Mouse (Mus musculus) heart, embryonic 12.5 days (tissue): ENCODE data around the gene Tmigd1. TPM values are rescaled to one million over a fixed set of nuclear protein-coding genes. Genes with fewer than 3 reads are reported as not detected.
A peak's percentile ranks its signal among the peaks of the same experiment; 100 is the strongest.

ENCODE experiments used
- ATAC-seq: fragments of 200-750 bp; cut with Nextera tagmentation; 2 replicates; pipeline ENCODE4 v1.8.0; 2017; ENCODE audit warnings: moderate TSS enrichment, moderate library complexity; ENCODE audit not compliant: insufficient number of reproducible peaks, low FRiP score
- H3K27ac ChIP-seq: fragments of 300-500 bp; sonication (generic); 2 replicates; pipeline ENCODE4 v1.5.1; 2016; ENCODE audit warnings: mild to moderate bottlenecking, moderate library complexity; ENCODE audit not compliant: poor library complexity, severe bottlenecking
- H3K27me3 ChIP-seq: fragments of 300-500 bp; sonication (generic); replicated peaks from 2 replicates; pipeline ENCODE4 v1.6.1; 2016; ENCODE audit warnings: mild to moderate bottlenecking, moderate library complexity
- H3K36me3 ChIP-seq: fragments of 300-500 bp; sonication (generic); 2 replicates; pipeline ENCODE4 v1.6.1; 2016; ENCODE audit warnings: mild to moderate bottlenecking, moderate library complexity
- H3K4me1 ChIP-seq: fragments of 300-500 bp; sonication (generic); replicated peaks from 2 replicates; pipeline ENCODE4 v1.6.1; 2016; ENCODE audit warnings: mild to moderate bottlenecking
- H3K4me2 ChIP-seq: fragments of 300-500 bp; sonication (generic); 2 replicates; pipeline ENCODE4 v1.6.1; 2016; ENCODE audit warnings: mild to moderate bottlenecking, moderate library complexity
- H3K4me3 ChIP-seq: fragments of 300-500 bp; sonication (generic); 2 replicates; pipeline ENCODE4 v1.5.1; 2016; ENCODE audit warnings: mild to moderate bottlenecking
- H3K9ac ChIP-seq: fragments of 300-500 bp; sonication (generic); 2 replicates; pipeline ENCODE4 v1.6.1; 2016; ENCODE audit warnings: mild to moderate bottlenecking, moderate library complexity
- H3K9me3 ChIP-seq: fragments of 300-500 bp; sonication (generic); replicated peaks from 2 replicates; pipeline ENCODE4 v1.6.1; 2016; ENCODE audit warnings: mild to moderate bottlenecking, moderate library complexity
- WGBS: fragments of 180-500 bp; shearing (Covaris S2); methylation state at CpG from one replicate; pipeline ENCODE4 v1.1.7; 2016; 5-methylcytosine and 5-hydroxymethylcytosine counted together
- polyA plus RNA-seq: library from polyadenylated mRNA; unstranded; fragments of >200 nt; fragmentation: Nextera tagmentation; extraction: Ambion mirVana; gene quantifications from 2 replicates; pipeline ENCODE4 v1.2.1, GENCODE M21; 2016

The Tmigd1 gene
- polyA plus RNA-seq, 1 experiment from 2014 or later: not detected

DNA sequence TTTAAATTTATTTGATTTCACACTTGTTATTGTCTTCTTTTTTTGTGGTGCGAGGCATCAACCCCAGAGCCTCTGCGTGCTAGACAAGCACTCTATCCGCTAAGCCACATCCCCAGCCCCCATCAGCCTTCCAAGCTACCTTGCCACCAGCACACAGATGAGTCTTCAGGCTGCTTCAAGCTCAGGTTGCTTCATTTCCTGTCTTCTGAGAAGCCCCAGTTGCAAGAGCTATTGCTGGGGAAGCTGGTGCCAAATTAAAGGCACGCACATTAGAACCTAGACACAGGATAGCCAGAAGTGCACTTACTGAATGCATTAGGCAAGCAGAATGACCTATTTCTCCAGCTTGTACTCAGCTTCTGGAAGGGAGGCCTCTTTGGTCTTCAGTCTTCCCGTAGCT is 22.1 kb upstream of the Tmigd1 start:
- no peaks in the 10 kb centered on the region for H3K36me3 ChIP-seq
- no peak overlapping the region for H3K27ac ChIP-seq
- no peak overlapping the region for H3K9ac ChIP-seq
- no peaks in the 10 kb centered on the region for H3K9me3 ChIP-seq
- no peak overlapping the region for H3K4me3 ChIP-seq
- H3K4me2 ChIP-seq: no peak overlapping the region
- no peaks in the 10 kb centered on the region for H3K27me3 ChIP-seq
- no peak for ATAC-seq
- H3K4me1 ChIP-seq: 0 out of 2 replicates have a peak, but pooled peaks cover 4% of the 10 kb centered on the region
- WGBS: 86% methylated on average over 5 of the region's 5 CpGs

DNA sequence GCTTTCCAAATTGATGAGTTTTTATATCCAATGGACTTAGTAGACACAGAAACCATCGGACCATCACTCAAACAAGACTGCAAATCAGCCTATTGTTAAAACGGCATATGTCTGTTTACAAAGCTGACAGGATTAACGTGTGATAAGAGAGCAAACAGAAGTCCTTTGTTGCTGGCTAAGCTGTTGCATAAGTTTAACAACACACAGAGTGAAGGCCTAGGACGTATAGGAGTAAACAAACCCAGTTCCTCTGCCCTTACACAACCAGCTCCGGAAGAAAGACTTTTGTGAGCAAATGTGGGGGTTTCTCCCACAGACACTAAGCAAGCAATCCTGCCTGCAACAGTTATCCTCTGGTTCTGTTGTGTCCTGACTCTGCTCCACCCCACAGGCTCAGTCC is 17.5 kb upstream of the Tmigd1 start:
- no peak for ATAC-seq
- H3K27ac ChIP-seq: no peak overlapping the region
- H3K27me3 ChIP-seq: no peaks in the 10 kb centered on the region
- no peaks in the 10 kb centered on the region for H3K36me3 ChIP-seq
- H3K4me3 ChIP-seq: no peak overlapping the region
- no peak overlapping the region for H3K9ac ChIP-seq
- no peaks in the 10 kb centered on the region for H3K9me3 ChIP-seq
- 42% methylated on average over 5 of the region's 5 CpGs for WGBS
- peaks cover 4% of the 10 kb centered on the region for H3K4me1 ChIP-seq
- no peak overlapping the region for H3K4me2 ChIP-seq

DNA sequence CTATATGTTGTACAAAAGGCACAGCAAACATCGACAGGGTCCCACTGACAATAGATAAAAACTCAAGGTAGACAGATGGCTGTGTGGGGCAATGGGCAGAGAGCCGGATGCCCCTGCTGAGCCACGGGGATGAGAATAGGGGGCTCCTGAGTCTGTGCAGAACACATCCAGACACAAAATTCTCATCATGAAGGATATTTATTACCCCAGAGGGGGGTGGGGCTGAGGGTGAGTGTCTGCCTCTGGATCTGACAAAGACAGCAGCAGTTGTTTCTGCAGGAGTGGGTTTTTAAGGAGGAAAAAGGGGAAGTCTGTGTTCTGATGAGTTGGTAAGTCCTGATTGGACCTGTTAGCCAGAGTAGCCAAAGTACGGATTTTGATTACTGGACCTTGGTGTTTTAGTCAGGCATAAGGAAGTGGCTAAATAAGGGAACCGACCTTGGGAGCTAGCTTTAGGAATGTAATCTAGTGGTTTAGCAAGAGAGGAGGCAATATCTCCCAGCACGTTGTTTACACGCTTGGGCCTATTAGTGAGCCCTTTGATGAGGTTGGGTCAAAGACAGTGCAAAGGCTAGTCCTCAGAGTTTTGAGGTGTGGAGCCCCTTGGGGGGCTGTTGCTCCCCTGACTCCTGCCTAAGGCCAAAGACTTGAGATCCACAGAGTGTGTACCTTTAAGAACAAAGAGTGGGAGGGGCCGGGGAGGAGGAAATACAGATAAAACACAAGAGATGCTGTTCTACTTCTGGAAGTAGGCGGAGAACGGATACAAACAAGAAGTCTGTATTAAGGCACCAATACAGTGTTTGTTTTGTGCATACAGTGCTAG is 12.4 kb upstream of the Tmigd1 start:
- Histone ChIP-seq H3K4me3 (no peak overlapping the region), H3K4me2 (peak overlapping the region; percentile 30), H3K4me1 (peaks cover 22% of the 10 kb centered on the region), H3K27ac (no peak overlapping the region), H3K27me3 (no peaks in the 10 kb centered on the region), H3K9me3 (no peaks in the 10 kb centered on the region), H3K36me3 (no peaks in the 10 kb centered on the region), H3K9ac (no peak overlapping the region)
- 36% methylated on average over 10 of the region's 10 CpGs for WGBS
- ATAC-seq: no peak

DNA sequence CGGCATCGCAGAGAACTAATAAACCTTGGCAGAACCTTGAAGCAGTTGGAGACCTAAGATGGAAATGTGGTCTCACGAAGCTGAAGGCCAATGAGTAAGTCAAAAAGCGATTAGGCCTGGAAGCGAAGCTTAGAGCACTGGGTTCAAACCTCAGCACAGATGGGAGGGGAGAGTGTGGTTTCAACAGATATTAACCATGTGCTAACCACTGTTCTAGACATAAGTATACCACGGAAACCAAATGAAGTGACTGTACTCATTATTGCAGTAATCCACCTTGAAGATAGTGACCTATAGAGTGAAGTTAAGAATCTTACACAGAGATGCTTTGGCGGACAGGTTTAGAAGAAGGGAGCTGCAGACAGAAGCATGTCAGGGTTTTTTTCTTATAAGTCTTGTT is 10.8 kb upstream of the Tmigd1 start:
- no peak overlapping the region for H3K27ac ChIP-seq
- H3K4me3 ChIP-seq: no peak overlapping the region
- no peak for ATAC-seq
- no peaks in the 10 kb centered on the region for H3K27me3 ChIP-seq
- H3K9ac ChIP-seq: no peak overlapping the region
- peaks cover 22% of the 10 kb centered on the region for H3K4me1 ChIP-seq
- WGBS: 87% methylated on average over 7 of the region's 7 CpGs
- H3K9me3 ChIP-seq: no peaks in the 10 kb centered on the region
- H3K36me3 ChIP-seq: no peaks in the 10 kb centered on the region
- H3K4me2 ChIP-seq: no peak overlapping the region

DNA sequence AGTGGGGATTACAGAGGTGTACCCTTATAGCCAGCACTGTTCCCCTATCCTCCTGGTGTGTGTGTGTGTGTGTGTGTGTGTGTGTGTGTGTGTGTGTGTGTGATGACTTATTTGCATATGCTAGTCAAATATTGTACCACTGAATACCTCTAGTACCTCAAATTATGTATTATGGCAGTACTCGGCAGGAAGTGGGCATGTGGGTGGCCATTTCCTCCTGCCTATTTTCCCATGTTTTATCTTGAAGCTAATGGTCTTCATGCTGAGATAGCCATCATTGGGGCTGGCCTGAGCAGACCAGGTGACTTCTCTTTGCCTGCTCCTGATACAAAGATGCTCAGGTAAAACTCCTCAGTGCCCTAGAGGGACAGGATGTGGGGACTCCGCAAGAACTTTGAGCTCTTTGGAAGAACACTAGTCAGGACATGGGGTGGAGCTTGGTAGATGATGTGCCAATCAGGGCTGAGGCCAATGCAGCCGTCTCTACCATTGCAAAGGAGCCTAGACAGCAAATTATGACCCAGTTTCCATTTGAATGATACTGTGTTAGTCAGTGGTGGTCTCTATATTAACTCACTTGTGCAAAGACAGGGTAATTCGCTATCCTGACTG is 10.1 kb upstream of the Tmigd1 start:
- no peak overlapping the region for H3K9ac ChIP-seq
- no peak overlapping the region for H3K27ac ChIP-seq
- WGBS: 79% methylated on average over 4 of the region's 4 CpGs
- H3K9me3 ChIP-seq: no peaks in the 10 kb centered on the region
- H3K4me2 ChIP-seq: no peak overlapping the region
- H3K36me3 ChIP-seq: no peaks in the 10 kb centered on the region
- H3K4me3 ChIP-seq: no peak overlapping the region
- H3K27me3 ChIP-seq: no peaks in the 10 kb centered on the region
- peaks cover 24% of the 10 kb centered on the region for H3K4me1 ChIP-seq
- ATAC-seq: no peak

DNA sequence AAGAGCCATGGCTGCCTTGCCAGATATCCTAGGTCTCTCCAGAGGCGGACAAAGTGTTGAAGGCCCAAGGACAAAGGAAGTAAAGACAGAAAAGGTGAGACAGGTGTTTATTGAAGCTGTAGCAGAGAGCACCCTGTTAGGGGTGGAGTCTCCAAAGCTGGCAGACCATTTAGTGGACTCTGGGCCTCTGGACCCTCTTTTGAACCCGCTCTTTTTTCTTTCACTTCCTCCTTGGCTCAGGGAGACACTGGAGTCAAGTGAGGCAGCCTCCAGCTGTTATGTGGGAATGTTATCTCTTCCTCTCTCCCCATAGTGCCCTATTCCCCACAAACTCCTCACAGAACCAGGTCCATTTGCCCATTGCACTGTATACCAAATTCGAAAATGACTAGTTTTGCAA is 9.0 kb upstream of the Tmigd1 start:
- Histone ChIP-seq H3K27me3 (no peaks in the 10 kb centered on the region), H3K4me1 (peaks cover 24% of the 10 kb centered on the region), H3K27ac (peak overlapping the region; percentile 40), H3K4me2 (no peak overlapping the region), H3K9ac (no peak overlapping the region), H3K4me3 (no peak overlapping the region), H3K9me3 (no peaks in the 10 kb centered on the region), H3K36me3 (no peaks in the 10 kb centered on the region)
- no peak for ATAC-seq
- WGBS: 63% methylated on average over 3 of the region's 3 CpGs

DNA sequence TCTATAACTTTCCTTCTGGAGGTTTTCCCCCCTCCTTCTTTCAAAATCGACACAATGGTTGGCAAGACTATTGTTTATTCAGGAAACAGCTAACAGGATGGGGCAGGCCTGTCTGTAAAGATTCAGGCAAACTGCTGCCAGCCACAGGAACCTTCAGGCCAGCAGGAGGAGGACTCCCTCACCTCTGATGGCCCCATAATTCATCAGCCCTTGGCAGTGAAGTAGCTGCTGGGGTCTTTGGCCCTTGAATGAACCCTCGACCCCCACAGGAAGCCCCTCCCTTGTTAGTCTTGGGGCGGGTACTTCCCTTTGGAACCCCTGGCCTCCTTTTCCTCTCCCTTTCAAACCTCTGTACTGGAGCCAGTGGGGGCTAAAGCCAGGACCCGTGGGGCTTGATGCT is 8.4 kb upstream of the Tmigd1 start:
- Histone ChIP-seq H3K4me1 (peaks cover 24% of the 10 kb centered on the region), H3K27me3 (no peaks in the 10 kb centered on the region), H3K4me3 (no peak overlapping the region), H3K9ac (no peak overlapping the region), H3K9me3 (no peaks in the 10 kb centered on the region), H3K27ac (peak overlapping the region; percentile 53), H3K4me2 (0 out of 2 replicates have a peak overlapping the region, but pooled peaks have one; percentile 5), H3K36me3 (no peaks in the 10 kb centered on the region)
- ATAC-seq: peak; percentile 81
- 22% methylated on average over 4 of the region's 4 CpGs for WGBS

DNA sequence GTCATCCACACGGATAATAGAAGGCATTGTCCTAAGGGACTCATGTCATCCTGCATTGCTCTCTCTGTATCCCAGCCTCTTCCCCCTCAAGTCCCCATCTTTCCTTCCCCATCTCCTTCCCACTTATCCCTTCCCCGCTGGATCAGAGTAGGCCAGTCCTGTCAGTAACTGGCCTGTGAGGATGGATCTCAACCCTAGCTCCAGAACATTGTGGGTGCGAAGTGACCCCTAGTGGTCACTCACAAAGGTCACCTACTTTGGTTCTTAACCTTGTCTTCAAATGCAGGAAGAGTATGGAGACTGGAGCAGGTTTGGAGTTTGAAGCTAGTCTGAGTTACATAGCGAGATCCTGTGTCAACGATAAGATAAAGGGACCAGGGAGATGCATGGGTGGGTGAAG is 7.7 kb upstream of the Tmigd1 start:
- H3K36me3 ChIP-seq: no peaks in the 10 kb centered on the region
- WGBS: 24% methylated on average over 5 of the region's 5 CpGs
- no peak overlapping the region for H3K9ac ChIP-seq
- no peaks in the 10 kb centered on the region for H3K9me3 ChIP-seq
- no peak overlapping the region for H3K4me3 ChIP-seq
- peak; percentile 81 for ATAC-seq
- no peaks in the 10 kb centered on the region for H3K27me3 ChIP-seq
- peaks cover 23% of the 10 kb centered on the region for H3K4me1 ChIP-seq
- no peak overlapping the region for H3K4me2 ChIP-seq
- H3K27ac ChIP-seq: peak overlapping the region; percentile 53

DNA sequence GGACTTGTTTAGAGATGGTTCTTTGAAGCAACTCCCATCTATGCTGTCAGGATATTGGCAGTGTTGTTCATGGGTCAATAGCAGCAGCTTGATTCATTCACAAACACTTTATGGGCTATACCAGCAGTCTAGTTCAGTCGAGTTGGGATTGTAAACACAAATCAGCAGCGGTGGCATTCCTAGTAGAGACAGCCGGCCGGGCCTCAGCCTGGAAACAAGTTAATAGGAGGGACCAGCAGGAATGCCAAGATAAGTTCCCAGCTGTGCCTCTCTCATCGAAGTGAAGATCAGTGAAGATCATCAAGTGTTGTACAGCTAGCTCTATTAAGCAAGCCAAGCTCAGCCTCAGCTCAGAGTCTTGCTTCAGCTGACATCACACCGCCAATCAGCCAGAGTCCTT is 5.6 kb upstream of the Tmigd1 start:
- Histone ChIP-seq H3K4me1 (peaks cover 14% of the 10 kb centered on the region), H3K27me3 (no peaks in the 10 kb centered on the region), H3K36me3 (no peaks in the 10 kb centered on the region), H3K9ac (no peak overlapping the region), H3K9me3 (no peaks in the 10 kb centered on the region), H3K4me3 (no peak overlapping the region), H3K27ac (no peak overlapping the region), H3K4me2 (no peak overlapping the region)
- ATAC-seq: no peak
- WGBS: 41% methylated on average over 6 of the region's 6 CpGs

DNA sequence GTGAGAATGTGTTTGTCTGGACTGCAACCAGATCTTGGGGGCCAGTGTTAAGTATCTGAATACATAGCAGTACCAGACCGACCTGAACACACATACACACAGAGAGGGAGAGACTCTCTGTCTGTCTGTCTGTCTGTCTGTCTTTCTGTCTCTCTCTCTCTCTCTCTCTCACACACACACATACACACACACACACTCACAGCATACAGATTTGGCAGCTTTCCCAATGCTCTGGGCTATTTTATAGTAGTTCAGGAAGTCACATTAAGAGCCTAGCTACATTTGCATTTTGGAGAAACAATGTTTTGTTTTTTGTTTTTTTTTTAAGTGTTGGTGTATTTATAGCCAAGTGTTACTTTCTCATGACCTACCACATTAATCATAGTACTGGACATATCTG is 4.8 kb upstream of the Tmigd1 start:
- no peaks in the 10 kb centered on the region for H3K9me3 ChIP-seq

DNA sequence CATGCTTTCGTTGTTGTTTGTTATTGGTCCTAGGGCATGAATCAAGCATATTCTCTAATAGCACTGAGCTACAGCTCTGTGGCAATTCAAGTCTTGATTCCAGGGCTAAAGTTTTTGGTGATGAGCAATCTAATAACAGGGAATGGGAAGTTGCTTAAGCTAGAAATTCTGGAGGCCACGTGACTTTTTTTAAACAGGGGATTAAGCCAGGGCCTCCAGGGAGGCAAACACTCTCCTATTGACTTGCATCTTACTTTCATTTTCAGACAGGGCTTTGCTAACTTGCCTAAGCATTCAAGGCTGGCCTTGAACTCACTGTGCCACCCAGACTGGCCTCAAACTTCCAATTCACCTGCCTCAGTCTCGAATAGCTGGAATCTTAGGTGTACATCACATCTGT is 4.1 kb upstream of the Tmigd1 start:
- peaks cover 14% of the 10 kb centered on the region for H3K4me1 ChIP-seq

More for the DNA sequence above, 4.8 kb upstream of the Tmigd1 start:
- no peak overlapping the region for H3K27ac ChIP-seq
- H3K9ac ChIP-seq: no peak overlapping the region
- WGBS: 67% methylated on average over 1 of the region's 1 CpGs
- H3K4me3 ChIP-seq: no peak overlapping the region
- no peak for ATAC-seq
- no peaks in the 10 kb centered on the region for H3K27me3 ChIP-seq
- peaks cover 14% of the 10 kb centered on the region for H3K4me1 ChIP-seq
- no peaks in the 10 kb centered on the region for H3K36me3 ChIP-seq
- H3K4me2 ChIP-seq: no peak overlapping the region

More for the DNA sequence above, 4.1 kb upstream of the Tmigd1 start:
- H3K4me3 ChIP-seq: no peak overlapping the region
- no peak overlapping the region for H3K4me2 ChIP-seq
- H3K36me3 ChIP-seq: no peaks in the 10 kb centered on the region
- H3K9me3 ChIP-seq: no peaks in the 10 kb centered on the region
- no peaks in the 10 kb centered on the region for H3K27me3 ChIP-seq
- WGBS: 51% methylated on average over 3 of the region's 3 CpGs
- no peak overlapping the region for H3K9ac ChIP-seq
- ATAC-seq: no peak
- H3K27ac ChIP-seq: no peak overlapping the region
